Mouse (Mus musculus) bone marrow, adult 2 months (tissue): ENCODE data around the gene Cdkl5.

Experiments
- CTCF ChIP-seq: fragments of 200-500 bp; IDR thresholded peaks from 2 replicates; pipeline ENCODE4 v1.5.1; 2011; ENCODE audit warnings: low read length, control low read depth; ENCODE audit not compliant: control insufficient read depth, insufficient read depth
- POLR2A ChIP-seq: fragments of 200-500 bp; IDR thresholded peaks from 2 replicates; pipeline ENCODE4 v1.6.1; 2011; ENCODE audit warnings: low read depth, mild to moderate bottlenecking, control low read depth, low read length, borderline replicate concordance; ENCODE audit not compliant: control insufficient read depth

DNA sequence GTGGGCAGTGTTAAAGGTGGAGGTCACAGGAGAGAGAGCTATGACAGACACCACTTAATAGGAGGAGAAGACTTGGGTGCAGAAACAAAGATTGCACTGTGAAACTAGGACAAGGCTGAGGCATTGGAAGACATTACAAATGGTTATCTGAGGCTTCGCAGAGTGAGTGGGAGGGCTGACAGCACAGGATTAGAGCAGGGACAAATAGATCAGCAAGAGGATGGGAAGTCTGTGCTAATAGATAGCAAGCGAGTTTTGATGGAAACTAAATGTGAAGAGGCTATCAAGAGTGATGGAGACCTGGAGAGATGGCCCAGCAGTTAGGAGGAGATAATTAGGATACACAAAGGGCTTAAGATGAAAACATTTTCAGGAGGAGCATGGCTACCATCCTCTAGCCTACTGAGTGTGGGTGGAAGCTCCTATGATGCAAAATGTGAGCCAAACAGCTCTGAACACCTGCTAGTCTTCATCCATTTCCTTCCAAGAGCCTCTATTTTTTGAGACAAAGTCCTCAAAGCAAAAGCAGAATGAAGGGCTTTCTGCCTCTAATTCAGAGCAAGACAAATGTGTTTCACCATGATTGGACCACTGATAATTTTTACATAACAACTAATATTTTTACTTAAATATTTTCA, 89.3 kb downstream of the Cdkl5 start:
- TF ChIP-seq CTCF: no peak
- no peak for TF ChIP-seq POLR2A
